Mouse (Mus musculus) spleen, embryonic (tissue): ENCODE measurements around the gene Maats1.

Source experiments
- CTCF ChIA-PET: fragments of 350-600 bp; sonication (Branson Sonifier 250); formaldehyde crosslinking; loops from one replicate; lab custom pipeline; 2022; lab: Charles Lee

Maats1 gene

GRCm38 (mm10) chr16:38350361-38350855 is 8.5 kb upstream of the Maats1 start:
- CTCF ChIA-PET, result no interaction called here

- CTCF ChIA-PET, result interaction anchor here (0.9 kb wide), 1 partner anchor 151 kb away, joined by 3 read pairs; no protein-coding TSS in a partner anchor
These were observed 7.9 kb upstream of the Maats1 start for GRCm38 (mm10) chr16:38349881-38350280.

DNA sequence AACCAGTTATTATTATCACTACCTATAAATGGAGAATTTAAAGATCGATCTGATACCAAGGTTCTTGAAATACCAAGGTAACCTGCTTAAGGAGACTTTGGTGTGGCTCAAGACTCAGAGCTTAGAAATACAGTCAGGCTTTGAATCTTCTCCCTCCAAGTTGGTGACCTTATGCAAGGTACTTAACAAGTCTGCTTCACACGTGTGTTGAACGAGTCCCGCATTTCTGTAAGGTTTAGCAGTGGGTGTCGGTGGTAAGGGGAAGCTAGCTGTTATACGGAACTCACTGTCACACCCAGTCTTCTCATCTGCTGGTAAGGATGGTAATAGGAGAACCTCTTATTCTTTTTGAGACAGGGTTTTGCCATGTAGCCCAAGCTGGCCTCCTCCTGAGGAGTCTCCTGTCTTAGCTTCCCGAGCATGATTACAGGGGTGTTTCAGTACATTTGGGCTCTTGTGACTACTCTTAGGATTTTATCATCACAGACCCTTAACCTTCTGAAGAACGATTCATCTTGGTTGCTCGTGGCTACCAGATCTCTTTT is 6.3 kb upstream of the Maats1 start:
- CTCF ChIA-PET, result interaction anchor here (0.6 to 0.9 kb wide), 2 partner anchors 134 to 269 kb away, joined by 3 to 8 read pairs; no protein-coding TSS in a partner anchor

- CTCF ChIA-PET, result interaction anchor here (0.7 to 0.9 kb wide), 2 partner anchors 135 to 160 kb away, joined by 3 to 7 read pairs; no protein-coding TSS in a partner anchor
These were observed 5.6 kb upstream of the Maats1 start for GRCm38 (mm10) chr16:38347588-38347987.

DNA sequence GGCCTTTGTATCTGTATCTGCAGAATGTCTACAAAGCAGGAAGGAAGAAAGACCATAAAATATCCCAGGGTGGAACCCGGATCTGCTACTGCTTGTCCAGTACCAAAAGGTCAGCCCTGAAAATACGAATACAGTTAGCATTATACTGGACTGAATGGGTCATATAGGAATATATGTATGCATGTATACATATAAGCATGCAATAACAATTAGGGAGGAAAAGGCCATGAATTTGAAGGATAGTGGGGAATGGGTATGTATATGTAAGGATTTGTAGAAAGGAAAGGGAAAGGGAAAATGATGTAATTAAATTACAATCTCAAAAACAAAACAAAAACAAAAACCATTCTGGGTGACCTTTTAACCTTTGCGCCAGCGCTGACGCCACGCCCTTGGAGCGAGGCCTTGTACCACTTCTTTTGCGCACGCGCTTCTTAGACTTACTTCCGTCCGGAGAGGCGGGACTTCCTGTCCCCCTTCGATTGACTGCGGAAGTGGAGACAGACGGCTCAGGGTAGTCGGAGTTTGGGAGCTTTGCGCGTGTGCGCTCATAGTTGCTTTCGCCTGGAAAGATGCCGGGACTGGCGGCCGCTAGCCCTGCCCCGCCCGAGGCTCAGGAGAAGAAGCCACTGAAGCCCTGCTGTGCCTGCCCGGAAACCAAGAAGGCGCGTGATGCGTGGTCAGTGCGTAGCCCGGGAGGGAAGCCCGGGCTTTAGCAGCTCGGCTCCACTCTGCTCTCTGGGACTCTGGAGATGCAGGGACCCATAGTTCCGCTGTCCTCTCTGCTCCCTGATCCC is 4.8 kb upstream of the Maats1 start, which contains the start of the genes Cox17 and Gm21987:
Gene Cox17, plus strand, starts transcription at position 463 of the 797 bp plus-strand sequence.
Gene Gm21987, plus strand, starts transcription at position 512 of the 797 bp plus-strand sequence.
- CTCF ChIA-PET, result interaction anchor here (0.7 kb wide), 1 partner anchor 161 kb away, joined by 7 read pairs; no protein-coding TSS in a partner anchor

- CTCF ChIA-PET, result interaction anchor here (0.9 kb wide), 1 partner anchor 179 kb away, joined by 3 read pairs; no protein-coding TSS in a partner anchor
These were observed 3.2 kb upstream of the Maats1 start for GRCm38 (mm10) chr16:38344941-38345725.

- CTCF ChIA-PET, result interaction anchor here (0.6 kb wide), 1 partner anchor 735 kb away, joined by 3 read pairs; no protein-coding TSS in a partner anchor
These were observed 3.9 kb downstream of the Maats1 start for GRCm38 (mm10) chr16:38338077-38338476.

DNA sequence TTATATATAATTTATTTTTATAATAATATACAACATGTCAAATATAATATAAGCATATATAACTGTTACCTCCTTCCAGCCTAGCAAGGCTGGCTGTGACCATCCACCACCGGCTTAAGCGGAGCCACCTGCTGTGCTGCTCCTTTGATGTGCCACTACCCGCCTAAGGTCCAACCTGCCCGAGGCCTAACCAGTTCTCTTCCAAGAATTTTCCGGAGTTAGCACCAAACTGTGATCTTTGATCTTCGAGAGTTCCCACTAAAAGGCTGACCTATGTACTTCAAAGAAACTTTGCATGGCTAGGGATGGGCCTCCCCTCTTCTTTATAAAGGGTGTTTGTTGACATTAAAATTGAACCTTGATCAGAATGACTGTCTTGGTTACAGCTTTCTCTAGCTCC is 7.5 kb downstream of the Maats1 start:
- CTCF ChIA-PET, result no interaction called here

DNA sequence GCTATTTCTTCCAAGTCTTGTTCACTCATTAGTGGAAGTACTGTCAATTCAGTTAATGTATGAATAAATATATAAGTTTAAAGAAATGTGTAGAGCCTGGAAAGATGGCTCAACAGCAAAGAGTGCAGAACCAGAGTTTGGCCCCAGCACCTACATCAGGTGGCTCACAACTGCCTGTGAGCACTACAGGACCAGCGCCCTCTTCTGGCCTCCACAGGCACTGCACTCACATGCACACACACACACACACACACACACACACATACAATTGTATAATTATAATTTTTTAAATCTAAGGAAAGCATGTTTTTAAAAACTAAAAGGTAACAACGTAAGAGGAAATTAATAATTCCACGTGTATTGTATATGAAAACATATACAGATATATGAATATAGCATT is 12.6 kb downstream of the Maats1 start:
- CTCF ChIA-PET, result no interaction called here

- CTCF ChIA-PET, result no interaction called here
These were observed 15.1 kb downstream of the Maats1 start for GRCm38 (mm10) chr16:38326778-38327397.

DNA sequence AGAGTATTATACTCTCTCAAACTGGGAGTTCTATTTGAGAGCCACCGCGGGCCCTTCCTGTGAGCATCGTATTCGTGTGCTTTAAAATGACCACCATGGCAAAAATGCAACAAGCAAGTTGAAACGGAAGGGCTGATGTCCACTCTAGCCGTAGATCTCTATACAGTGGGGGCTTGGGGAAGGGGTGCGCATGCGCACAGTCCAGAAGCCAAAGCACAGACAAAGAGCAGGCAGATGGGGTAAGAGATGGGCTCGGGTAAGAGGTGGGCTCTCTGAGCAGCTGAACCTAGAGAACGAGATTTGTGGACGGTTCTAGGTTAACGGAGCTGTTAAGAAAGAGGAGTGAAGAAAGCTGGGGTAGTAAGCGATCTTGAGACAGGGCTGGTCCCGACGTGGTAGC is 17.6 kb downstream of the Maats1 start:
- CTCF ChIA-PET, result no interaction called here

- CTCF ChIA-PET, result interaction anchor here (1.0 to 1.4 kb wide), 2 partner anchors 55 to 79 kb away, joined by 3 to 8 read pairs; no protein-coding TSS in a partner anchor
These were observed 20.4 kb downstream of the Maats1 start for GRCm38 (mm10) chr16:38321452-38321935.

DNA sequence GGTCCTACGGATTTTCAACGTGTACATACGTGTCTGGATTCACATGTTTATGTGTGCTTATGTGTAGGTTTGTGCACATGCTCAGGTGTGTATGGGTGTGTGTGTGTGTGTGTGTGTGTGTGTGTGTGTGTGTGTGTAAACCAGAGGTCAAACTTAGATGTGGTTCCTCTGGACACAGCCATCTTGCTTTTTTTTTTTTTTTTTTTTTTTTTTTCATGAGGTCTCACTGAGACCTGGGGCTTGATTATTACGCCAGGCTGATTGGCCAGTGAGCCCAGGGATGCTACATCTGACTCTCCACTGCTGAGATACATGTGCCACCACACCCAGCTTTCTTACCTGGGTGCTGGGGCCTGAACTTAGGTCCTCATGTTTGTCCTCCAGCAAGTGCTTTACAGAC is 22.9 kb downstream of the Maats1 start:
- CTCF ChIA-PET, result no interaction called here

- CTCF ChIA-PET, result no interaction called here
These were observed 23.5 kb downstream of the Maats1 start for GRCm38 (mm10) chr16:38318492-38318891.

DNA sequence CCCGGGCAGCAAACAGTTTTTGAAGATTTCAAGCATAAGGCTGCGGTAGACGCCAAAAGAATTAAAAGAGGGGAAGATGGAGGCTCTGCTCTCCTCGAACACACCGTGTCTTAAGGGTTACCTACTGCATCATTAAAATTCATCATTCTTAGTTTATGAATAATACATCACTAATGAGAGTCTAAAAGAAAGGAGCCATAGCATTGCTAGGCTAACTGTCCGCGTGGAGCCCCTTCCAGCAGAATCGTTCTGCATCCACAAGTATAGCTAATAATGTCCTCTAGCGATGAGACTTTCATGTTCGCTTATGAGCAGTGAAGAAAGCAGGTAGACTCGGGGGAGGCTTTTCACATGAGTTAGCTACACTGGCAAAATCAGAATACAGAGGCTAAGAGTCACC is 33.7 kb downstream of the Maats1 start:
- CTCF ChIA-PET, result no interaction called here

DNA sequence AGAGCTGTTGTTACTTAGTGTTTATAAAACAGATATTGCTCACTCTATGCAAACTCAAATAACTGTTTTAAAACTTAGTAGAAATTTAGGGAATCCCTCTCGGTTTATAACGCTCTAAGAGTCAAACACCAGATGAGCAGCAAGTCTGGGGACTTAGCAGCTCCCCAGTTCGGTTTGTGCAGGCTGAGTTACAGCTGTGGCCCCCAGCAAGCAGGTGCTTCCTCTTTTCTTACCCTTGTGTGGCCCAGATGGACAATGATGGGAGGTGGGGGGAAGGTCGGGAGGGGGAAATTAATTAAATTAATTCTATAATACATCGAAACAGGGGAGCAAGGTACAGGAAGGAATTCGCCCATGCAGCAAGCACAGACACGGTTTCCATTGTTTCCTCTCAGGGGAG is 34.3 kb downstream of the Maats1 start:
- CTCF ChIA-PET, result no interaction called here

GRCm38 (mm10) chr16:38307221-38307605 is 34.7 kb downstream of the Maats1 start:
- CTCF ChIA-PET, result no interaction called here

DNA sequence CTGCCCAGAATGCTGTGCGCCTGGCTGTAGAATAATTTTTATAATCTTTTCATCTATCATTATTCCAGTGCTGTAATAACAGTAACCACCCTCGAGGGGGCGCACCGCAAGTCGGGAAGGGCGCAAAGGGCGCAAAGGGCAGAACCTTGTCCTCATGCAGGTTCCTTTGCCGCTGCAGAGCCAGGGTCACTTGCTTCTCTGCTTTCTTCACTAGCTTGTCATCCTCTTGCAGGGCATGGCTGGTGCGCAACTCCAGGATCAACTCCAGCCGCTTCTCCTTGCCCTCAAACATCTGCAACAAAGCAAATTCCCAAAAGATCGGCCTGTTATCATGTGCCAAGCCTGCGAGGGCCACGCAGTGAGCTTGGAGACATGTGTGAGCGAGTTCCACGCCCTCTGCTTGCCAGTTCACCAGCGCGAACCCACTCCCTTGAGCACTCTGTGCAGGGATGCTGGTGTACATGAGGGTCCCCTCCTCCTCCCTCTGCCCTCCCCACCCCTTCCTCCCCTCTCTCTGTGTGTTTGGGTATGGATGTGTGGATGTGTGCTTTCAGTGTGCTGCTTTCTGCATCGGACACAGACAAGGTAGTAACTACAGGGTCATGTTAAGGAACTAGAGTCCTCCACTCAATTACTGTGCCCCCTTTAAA is 35.2 kb downstream of the Maats1 start:
- CTCF ChIA-PET, result no interaction called here

GRCm38 (mm10) chr16:38304460-38305194 is 37.3 kb downstream of the Maats1 start:
- CTCF ChIA-PET, result no interaction called here

DNA sequence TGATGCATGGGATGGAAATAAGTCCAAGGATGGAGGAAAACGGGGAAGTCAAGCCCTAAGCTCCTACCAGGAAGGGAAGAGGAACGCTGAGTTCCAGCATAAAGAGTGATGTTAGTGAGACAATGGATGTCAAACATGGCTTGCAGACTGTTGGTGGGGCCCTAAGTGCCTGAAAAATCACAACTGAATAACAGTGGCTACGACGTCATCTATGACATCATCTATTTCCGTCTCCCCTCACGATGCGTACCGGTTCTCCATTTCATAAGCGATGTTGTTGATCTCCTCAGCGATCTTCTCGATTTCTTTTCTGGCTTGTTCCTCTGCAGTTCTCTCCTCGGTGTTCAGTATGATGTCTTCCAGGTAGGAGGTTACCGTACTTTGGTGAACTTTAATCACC is 39.6 kb downstream of the Maats1 start:
- CTCF ChIA-PET, result no interaction called here
